Mouse (Mus musculus) spleen, adult 2 months (tissue): Measurements from ENCODE around the gene Yme1l1.

ENCODE experiments used
- CTCF ChIP-seq: fragments of 200-500 bp; IDR thresholded peaks from 2 replicates; pipeline ENCODE4 v1.5.1; 2011; ENCODE audit warnings: mild to moderate bottlenecking, inconsistent platforms; ENCODE audit not compliant: insufficient read depth, insufficient read length, insufficient replicate concordance; ENCODE audit errors: extremely low read depth
- POLR2A ChIP-seq: fragments of 200-500 bp; IDR thresholded peaks from 2 replicates; pipeline ENCODE4 v1.6.1; 2011; ENCODE audit warnings: low read depth, low read length, inconsistent platforms

GRCm38 (mm10) chr2:23234065-23234773 is 78.0 kb downstream of the Yme1l1 start:
- TF ChIP-seq CTCF: no peak
- no peak for TF ChIP-seq POLR2A
